Mouse (Mus musculus): ENCODE data around the gene Hist1h2ab. TPM values are rescaled to one million over a fixed set of nuclear protein-coding genes. Genes with fewer than 3 reads are reported as not detected.
"Not testable (repeated sequence)": the region's sequence is repeated elsewhere in the genome, so short reads cannot be mapped to it uniquely, and the experiment has no call there.

Gene Hist1h2ab
- total RNA-seq, 1 experiment, result 2,399 TPM

- H3K4me3 ChIP-seq (ENCODE audit: insufficient read depth in 1 of 2, low read depth in 1 of 2, low read length in 2 of 2, poor library complexity in 1 of 2, severe bottlenecking in 1 of 2), result peak within 1 kb of the TSS; percentile 63 to 67
- in situ Hi-C loops (cut with MboI; ENCODE audit: low sequenced_read_pairs in 2 of 2, unreplicated experiment in 2 of 2), result loop anchor here in 1 of 2 experiments (25.0 kb wide), 1 partner anchor 1715 kb away; the partner anchor contains the start of genes Hist1h2ag, Hist1h2ah, Hist1h2bj and Hist1h2bk
- not testable (repeated sequence) for H3K4me1 ChIP-seq (ENCODE audit: control insufficient read depth in 2 of 2, insufficient read depth in 2 of 2, low read length in 2 of 2, poor library complexity in 1 of 2); DNase-seq (ENCODE audit: low read depth, low spot score); H3K9me3 ChIP-seq (ENCODE audit: control insufficient read depth, insufficient read depth, low read depth, low read length); H3K36me3 ChIP-seq (ENCODE audit: control insufficient read depth, insufficient read depth, low read length, poor library complexity, severe bottlenecking)
- TF ChIP-seq CHD2 (IDR thresholded peaks at IDR 0.05; ENCODE audit: low read depth, low read length), result 0 out of 2 replicates have a peak, but pooled peaks have one; percentile 39
- H3K9ac ChIP-seq (ENCODE audit: insufficient read depth, low read depth, low read length, poor library complexity, severe bottlenecking), result peak within 1 kb of the TSS; percentile 84
- peak within 1 kb of the TSS; percentile 94 for H3K27ac ChIP-seq (ENCODE audit: insufficient read depth, low read depth, low read length, poor library complexity, severe bottlenecking)
Measured at GRCm38 (mm10) chr13:23752067-23752741, 1.3 kb downstream of the Hist1h2ab start, which contains the start of gene Hist1h3b. Hist1h3b (plus strand) TSS chr13:23752267.

GRCm38 (mm10) chr13:23752742-23753172 lies 1.8 kb downstream of the Hist1h2ab start:
- peak overlapping the region; percentile 19 to 61 for H3K4me3 ChIP-seq (ENCODE audit: insufficient read depth in 1 of 2, low read depth in 1 of 2, low read length in 2 of 2, poor library complexity in 1 of 2, severe bottlenecking in 1 of 2)
- no peaks in the 10 kb centered on the region for H3K9me3 ChIP-seq (ENCODE audit: control insufficient read depth, insufficient read depth, low read depth, low read length)
- peak overlapping the region; percentile 77 for H3K27ac ChIP-seq (ENCODE audit: insufficient read depth, low read depth, low read length, poor library complexity, severe bottlenecking)
- in situ Hi-C loops (cut with MboI; ENCODE audit: low sequenced_read_pairs in 2 of 2, unreplicated experiment in 2 of 2), result loop anchor here in 1 of 2 experiments (25.0 kb wide), 1 partner anchor 1715 kb away; the partner anchor contains the start of genes Hist1h2ag, Hist1h2ah, Hist1h2bj and Hist1h2bk
- peaks cover 0 to 5% of the 10 kb centered on the region in 2 experiments; a peak in 1 of 4 replicates for H3K4me1 ChIP-seq (ENCODE audit: control insufficient read depth in 2 of 2, insufficient read depth in 2 of 2, low read length in 2 of 2, poor library complexity in 1 of 2)
- peak overlapping the region; percentile 75 for H3K9ac ChIP-seq (ENCODE audit: insufficient read depth, low read depth, low read length, poor library complexity, severe bottlenecking)
- no peaks in the 10 kb centered on the region for H3K36me3 ChIP-seq (ENCODE audit: control insufficient read depth, insufficient read depth, low read length, poor library complexity, severe bottlenecking)
- no peak for TF ChIP-seq ZC3H11A (IDR thresholded peaks at IDR 0.05; ENCODE audit: borderline replicate concordance, low read depth, low read length)
- no peak for TF ChIP-seq CHD2 (IDR thresholded peaks at IDR 0.05; ENCODE audit: low read depth, low read length)
- no peak for TF ChIP-seq ZNF384 (IDR thresholded peaks at IDR 0.05; ENCODE audit: low read depth, low read length)
- no peak for TF ChIP-seq HCFC1 (IDR thresholded peaks at IDR 0.05; ENCODE audit: borderline replicate concordance, insufficient read depth, low read length)
- no peak for TF ChIP-seq MAFK (IDR thresholded peaks at IDR 0.05; ENCODE audit: insufficient read depth, low read depth, low read length)
- DNase-seq (ENCODE audit: low read depth, low spot score), result no peak

GRCm38 (mm10) chr13:23753314-23754078 lies 2.6 kb downstream of the Hist1h2ab start:
- Histone ChIP-seq H3K36me3 (ENCODE audit: control insufficient read depth, insufficient read depth, low read length, poor library complexity, severe bottlenecking) (no peaks in the 10 kb centered on the region), H3K4me3 (ENCODE audit: insufficient read depth in 1 of 2, low read depth in 1 of 2, low read length in 2 of 2, poor library complexity in 1 of 2, severe bottlenecking in 1 of 2) (peak overlapping the region in 1 of 2 experiments; percentile 19; a peak in 2 of 4 replicates), H3K9ac (ENCODE audit: insufficient read depth, low read depth, low read length, poor library complexity, severe bottlenecking) (no peak overlapping the region; the same call in 1 of the 2 replicates), H3K27ac (ENCODE audit: insufficient read depth, low read depth, low read length, poor library complexity, severe bottlenecking) (peak overlapping the region; percentile 40; the same call in 1 of the 2 replicates), H3K9me3 (ENCODE audit: control insufficient read depth, insufficient read depth, low read depth, low read length) (no peaks in the 10 kb centered on the region), H3K4me1 (ENCODE audit: control insufficient read depth in 2 of 2, insufficient read depth in 2 of 2, low read length in 2 of 2, poor library complexity in 1 of 2) (peaks cover 0 to 6% of the 10 kb centered on the region in 2 experiments; a peak in 1 of 4 replicates)
- DNase-seq (ENCODE audit: low read depth, low spot score), result no peak
- in situ Hi-C loops (cut with MboI; ENCODE audit: low sequenced_read_pairs in 2 of 2, unreplicated experiment in 2 of 2), result loop anchor here in 1 of 2 experiments (25.0 kb wide), 1 partner anchor 1716 kb away; the partner anchor contains the start of genes Hist1h2ag, Hist1h2ah, Hist1h2bj and Hist1h2bk
- TF ChIP-seq CHD2 (IDR thresholded peaks at IDR 0.05; ENCODE audit: low read depth, low read length) (no peak), ZC3H11A (IDR thresholded peaks at IDR 0.05; ENCODE audit: borderline replicate concordance, low read depth, low read length) (no peak), MAFK (IDR thresholded peaks at IDR 0.05; ENCODE audit: insufficient read depth, low read depth, low read length) (no peak), ZNF384 (IDR thresholded peaks at IDR 0.05; ENCODE audit: low read depth, low read length) (no peak)

GRCm38 (mm10) chr13:23755000-23755399 lies 4.1 kb downstream of the Hist1h2ab start:
- no peak overlapping the region; the same call in 1 of the 2 replicates for H3K27ac ChIP-seq (ENCODE audit: insufficient read depth, low read depth, low read length, poor library complexity, severe bottlenecking)
- in situ Hi-C loops (cut with MboI; ENCODE audit: low sequenced_read_pairs in 2 of 2, unreplicated experiment in 2 of 2), result loop anchor here in 1 of 2 experiments (25.0 kb wide), 1 partner anchor 1718 kb away; the partner anchor contains the start of genes Hist1h2ag, Hist1h2ah, Hist1h2bj and Hist1h2bk
- H3K36me3 ChIP-seq (ENCODE audit: control insufficient read depth, insufficient read depth, low read length, poor library complexity, severe bottlenecking), result no peaks in the 10 kb centered on the region
- no peak for DNase-seq (ENCODE audit: low read depth, low spot score)
- H3K9me3 ChIP-seq (ENCODE audit: control insufficient read depth, insufficient read depth, low read depth, low read length), result no peaks in the 10 kb centered on the region
- H3K9ac ChIP-seq (ENCODE audit: insufficient read depth, low read depth, low read length, poor library complexity, severe bottlenecking), result no peak overlapping the region; the same call in 1 of the 2 replicates
- H3K4me1 ChIP-seq (ENCODE audit: control insufficient read depth in 2 of 2, insufficient read depth in 2 of 2, low read length in 2 of 2, poor library complexity in 1 of 2), result peaks cover 0 to 4% of the 10 kb centered on the region in 2 experiments; a peak in 1 of 4 replicates
- H3K4me3 ChIP-seq (ENCODE audit: insufficient read depth in 1 of 2, low read depth in 1 of 2, low read length in 2 of 2, poor library complexity in 1 of 2, severe bottlenecking in 1 of 2), result no peak overlapping the region
- TF ChIP-seq ZNF384 (IDR thresholded peaks at IDR 0.05; ENCODE audit: low read depth, low read length), result no peak
